Mouse (Mus musculus) bone marrow macrophage, adult 2 months (primary cell): ENCODE measurements around the gene Ust.

ENCODE experiments used
- CTCF ChIP-seq: IDR thresholded peaks from 2 replicates; pipeline ENCODE4 v1.5.1; 2012; ENCODE audit warnings: low read depth, mild to moderate bottlenecking, low read length, moderate library complexity
- POLR2A ChIP-seq: IDR thresholded peaks from 2 replicates; pipeline ENCODE4 v1.6.1; 2012; ENCODE audit warnings: mild to moderate bottlenecking, low read depth, low read length, borderline replicate concordance

- TF ChIP-seq CTCF (no peak), POLR2A (no peak)
Measured at GRCm38 (mm10) chr10:8210366-8210765, 308.3 kb downstream of the Ust start.
